Mouse (Mus musculus): ENCODE data around the gene Atmin.

DNA sequence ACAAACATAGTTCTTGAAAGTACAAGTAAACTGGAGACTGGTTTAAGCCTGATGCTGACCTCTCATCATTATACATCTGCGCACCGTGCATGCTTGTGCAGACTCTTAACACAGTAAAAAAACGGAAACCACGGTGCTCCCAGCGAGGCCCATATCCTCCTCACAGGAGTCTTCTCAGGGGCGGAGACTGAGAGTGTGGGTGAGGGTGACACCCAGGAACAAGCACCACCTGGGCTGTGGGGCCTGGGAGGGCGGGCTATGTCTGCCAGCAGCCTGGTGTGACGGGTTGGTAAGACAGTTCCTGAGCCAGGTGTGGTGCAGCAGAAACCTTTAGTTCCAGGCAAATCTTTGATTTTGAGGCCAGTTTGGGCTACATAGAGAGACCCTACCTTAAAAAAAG, 9.2 kb downstream of the Atmin start:
- TF ChIP-seq E2F4 (IDR thresholded peaks at IDR 0.05; ENCODE audit: insufficient read depth) (no peak), POLR2A (IDR thresholded peaks at IDR 0.05; ENCODE audit: insufficient read length, low read depth) (no peak), MAX (IDR thresholded peaks at IDR 0.05; ENCODE audit: low read depth) (no peak), MYOG (IDR thresholded peaks at IDR 0.05; ENCODE audit: control insufficient read depth in 1 of 3, insufficient read depth in 1 of 3, insufficient read length in 2 of 3, low read depth in 2 of 3) (no peak), POLR2AphosphoS2 (IDR thresholded peaks at IDR 0.05; ENCODE audit: insufficient read length, low read depth) (no peak), TCF12 (IDR thresholded peaks at IDR 0.05; ENCODE audit: insufficient read depth, poor library complexity, severe bottlenecking) (no peak), CEBPB (IDR thresholded peaks at IDR 0.05; ENCODE audit: insufficient read depth, poor library complexity, severe bottlenecking) (no peak), MYOD1 (IDR thresholded peaks at IDR 0.05; ENCODE audit: control insufficient read depth in 1 of 3, insufficient read length in 2 of 3, low read depth in 2 of 3) (no peak)

Data from myocyte (in vitro differentiated cells).